Comparison of ENCODE assay signal across 9 mouse cellular contexts in genomic region chr1:64445919-64446318, GRCm38 (mm10).
DNase-seq lines count a peak whose midpoint lies in the region; ATAC-seq and TF ChIP-seq lines count a peak whose summit lies in the region.
"Had no signal": no experiment of that assay in that cellular context is flagged by ENCODE, and none has a peak within 500 bp of the region (broad histone marks: within the 10 kb centered on the region; RNA-seq: fewer than 3 reads in every experiment).

No protein-coding gene starts in this region.

- H3K4me2 ChIP-seq in embryonic facial prominence, embryonic 13.5 days = peak overlapping the region; percentile 40
- H3K4me2 ChIP-seq in kidney, embryonic 14.5 days (replicated peaks; ENCODE audit: low read depth, low read length) = 0 out of 2 replicates have a peak overlapping the region, but pooled peaks have one; percentile 19
- peak overlapping the region; percentile 30 for H3K4me2 ChIP-seq in limb, embryonic 13.5 days (replicated peaks)
- no peak overlapping the region for H3K4me2 ChIP-seq in midbrain, postnatal 0 days (ENCODE audit: low read depth, low read length, poor library complexity, severe bottlenecking)

- H3K9ac ChIP-seq in embryonic facial prominence, embryonic 13.5 days = peak overlapping the region; percentile 27; the same call in 1 of the 2 replicates
- H3K9ac ChIP-seq in kidney, embryonic 14.5 days (ENCODE audit: low read depth, low read length) = no peak overlapping the region
- no peak overlapping the region for H3K9ac ChIP-seq in limb, embryonic 13.5 days
- peak overlapping the region; percentile 14; the same call in 1 of the 2 replicates for H3K9ac ChIP-seq in midbrain, postnatal 0 days (replicated peaks; ENCODE audit: low read length, poor library complexity, severe bottlenecking)

- H3K27me3 ChIP-seq in embryonic facial prominence, embryonic 13.5 days = peaks cover 9% of the 10 kb centered on the region
- no peaks in the 10 kb centered on the region for H3K27me3 ChIP-seq in kidney, embryonic 14.5 days (ENCODE audit: control insufficient read depth, insufficient read depth, low read length)
- peaks cover 12% of the 10 kb centered on the region for H3K27me3 ChIP-seq in limb, embryonic 13.5 days
- H3K27me3 ChIP-seq in midbrain, postnatal 0 days (ENCODE audit: insufficient read depth, low read length) = no peaks in the 10 kb centered on the region

- DNase-seq in spleen, adult 18-20 months = peak; percentile 19 to 58
- no peak for DNase-seq in spleen, adult 12 weeks (ENCODE audit: low spot score)
- peak; percentile 60 to 76 for DNase-seq in heart, adult 9 months (ENCODE audit: low spot score in 2 of 2)
- DNase-seq in midbrain, postnatal 0 days (ENCODE audit: low spot score) = peak; percentile 97
- DNase-seq in spleen, postnatal 4 days (ENCODE audit: low spot score in 2 of 2) = peak; percentile 53 to 74

- H3K4me1 ChIP-seq in embryonic facial prominence, embryonic 13.5 days = peaks cover 14% of the 10 kb centered on the region; the same call in 1 of the 2 replicates
- no peaks in the 10 kb centered on the region for H3K4me1 ChIP-seq in kidney, embryonic 14.5 days (ENCODE audit: control insufficient read depth, insufficient read depth, low read length)
- peaks cover 11% of the 10 kb centered on the region for H3K4me1 ChIP-seq in limb, embryonic 13.5 days
- no peaks in the 10 kb centered on the region; the same call in 1 of the 2 replicates for H3K4me1 ChIP-seq in midbrain, postnatal 0 days (ENCODE audit: insufficient read depth, low read length)

- no peaks in the 10 kb centered on the region for H3K36me3 ChIP-seq in embryonic facial prominence, embryonic 13.5 days
- H3K36me3 ChIP-seq in kidney, embryonic 14.5 days (ENCODE audit: control insufficient read depth, insufficient read depth, low read length) = no peaks in the 10 kb centered on the region
- H3K36me3 ChIP-seq in limb, embryonic 13.5 days = no peaks in the 10 kb centered on the region
- H3K36me3 ChIP-seq in midbrain, postnatal 0 days (ENCODE audit: insufficient read depth, low read length) = no peaks in the 10 kb centered on the region
- H3K36me3 ChIP-seq: G1E had no signal

- TF ChIP-seq CTCF in midbrain, postnatal 0 days (IDR thresholded peaks at IDR 0.05) = peak; percentile 96

- H3K9me3 ChIP-seq in embryonic facial prominence, embryonic 13.5 days = no peaks in the 10 kb centered on the region
- no peaks in the 10 kb centered on the region for H3K9me3 ChIP-seq in kidney, embryonic 14.5 days (ENCODE audit: control insufficient read depth, low read length)
- no peaks in the 10 kb centered on the region for H3K9me3 ChIP-seq in limb, embryonic 13.5 days
- H3K9me3 ChIP-seq in midbrain, postnatal 0 days (ENCODE audit: low read length) = no peaks in the 10 kb centered on the region

- no peak for ATAC-seq in embryonic facial prominence, embryonic 13.5 days (ENCODE audit: insufficient number of reproducible peaks, insufficient read depth, low FRiP score, low TSS enrichment, low read depth)
- ATAC-seq in kidney, embryonic 14.5 days (ENCODE audit: low FRiP score, low TSS enrichment) = peak; percentile 89; the same call in 1 of the 2 replicates
- ATAC-seq in limb, embryonic 13.5 days (ENCODE audit: low FRiP score, low read depth) = peak; percentile 80; the same call in 1 of the 2 replicates
- peak; percentile 88 for ATAC-seq in midbrain, postnatal 0 days (ENCODE audit: low FRiP score)

- H3K27ac ChIP-seq in embryonic facial prominence, embryonic 13.5 days = no peak overlapping the region
- no peak overlapping the region for H3K27ac ChIP-seq in kidney, embryonic 14.5 days (ENCODE audit: low read depth, low read length)
- no peak overlapping the region for H3K27ac ChIP-seq in limb, embryonic 13.5 days
- H3K27ac ChIP-seq in midbrain, postnatal 0 days (ENCODE audit: low read depth, low read length) = peak overlapping the region; percentile 44

- H3K4me3 ChIP-seq in embryonic facial prominence, embryonic 13.5 days = peak overlapping the region; percentile 7; the same call in 1 of the 2 replicates
- H3K4me3 ChIP-seq in kidney, embryonic 14.5 days (ENCODE audit: low read length) = no peak overlapping the region
- no peak overlapping the region for H3K4me3 ChIP-seq in limb, embryonic 13.5 days
- no peak overlapping the region for H3K4me3 ChIP-seq in midbrain, postnatal 0 days (ENCODE audit: low read depth, low read length)

- 4% methylated on average over 13 of the region's 13 CpGs for WGBS in embryonic facial prominence, embryonic 13.5 days
- WGBS in kidney, embryonic 14.5 days = 1% methylated on average over 13 of the region's 13 CpGs
- 2% methylated on average over 13 of the region's 13 CpGs for WGBS in limb, embryonic 13.5 days
- 0% methylated on average over 13 of the region's 13 CpGs for WGBS in midbrain, postnatal 0 days

Comparison
In these comparisons a context has a peak if more than half of its experiments do, and no peak if none do; other contexts are left out.
1. H3K9ac ChIP-seq: peak in embryonic facial prominence, embryonic 13.5 days (single experiment) and midbrain, postnatal 0 days (single experiment); none in kidney, embryonic 14.5 days (single experiment) and limb, embryonic 13.5 days (single experiment).